Mouse (Mus musculus) cerebellum, adult (tissue): ENCODE measurements around the gene Lin52.
"Not testable (repeated sequence)": the region's sequence is repeated elsewhere in the genome, so short reads cannot be mapped to it uniquely, and the experiment has no call there.

Experiments
- ATAC-seq: cut with Nextera tagmentation; 2 replicates; pipeline ENCODE4 v1.9.2; 2017; ENCODE audit warnings: mild to moderate bottlenecking, moderate library complexity, mixed read lengths; ENCODE audit not compliant: insufficient number of reproducible peaks, low FRiP score, low TSS enrichment

Gene Lin52

GRCm38 (mm10) chr12:84531906-84532829, 80.9 kb downstream of the Lin52 start:
- ATAC-seq = no peak

DNA sequence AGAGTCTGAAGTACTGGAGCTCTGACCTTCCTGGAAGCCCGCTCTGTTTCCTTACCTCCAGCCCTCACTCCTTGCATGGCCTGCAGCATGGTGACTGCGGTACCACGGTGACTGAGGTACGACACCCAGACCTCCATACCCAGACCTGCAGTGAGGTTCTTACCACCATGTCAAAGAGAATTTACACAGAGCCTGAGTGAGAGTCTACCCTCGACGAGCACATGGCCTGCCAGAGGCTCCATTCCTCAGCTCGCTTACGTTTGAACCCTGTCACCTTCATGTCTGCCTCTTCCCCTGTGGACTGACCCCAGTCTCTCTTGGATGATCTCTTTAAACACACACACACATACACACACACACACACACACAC, 81.6 kb downstream of the Lin52 start:
- no peak for ATAC-seq

DNA sequence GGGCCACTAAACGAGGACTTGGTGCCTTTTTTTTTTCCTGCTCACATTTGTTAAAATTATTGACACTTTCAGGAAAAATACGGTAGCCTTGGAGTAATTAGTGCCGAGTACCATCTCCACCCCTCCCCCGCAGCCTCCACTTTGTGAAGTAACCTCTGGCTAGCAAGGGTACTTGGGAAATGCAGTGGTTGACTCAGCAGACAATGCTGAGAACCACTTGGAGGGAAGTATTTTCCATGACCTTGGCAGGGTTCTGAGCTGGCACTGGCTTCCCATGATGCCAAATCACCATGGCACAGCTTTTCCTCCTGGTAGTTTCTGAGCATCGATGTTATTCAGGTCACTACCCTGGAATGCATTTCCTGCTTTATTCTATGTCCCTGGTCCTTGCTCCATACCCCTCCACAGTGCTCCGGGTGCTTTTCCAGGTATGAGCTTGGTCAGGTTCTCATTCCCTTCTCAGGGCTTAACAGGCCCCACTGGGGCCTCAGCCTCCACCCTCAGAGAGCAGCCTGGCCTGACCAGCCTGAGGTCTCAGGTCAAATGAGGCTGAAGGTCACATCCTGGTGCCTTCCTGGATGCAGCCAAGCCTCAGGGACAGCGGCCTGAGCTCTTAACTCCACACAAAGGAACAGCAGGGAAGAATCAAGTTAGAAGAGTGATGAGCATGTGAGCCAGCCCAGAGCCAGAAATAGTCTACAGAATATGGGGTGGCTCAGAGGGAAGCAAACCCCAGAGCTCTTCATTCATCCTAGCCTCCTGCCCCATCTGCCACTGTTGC, 82.7 kb downstream of the Lin52 start:
- no peak for ATAC-seq

- ATAC-seq = not testable (repeated sequence)
Observed at GRCm38 (mm10) chr12:84539537-84539936, 88.3 kb downstream of the Lin52 start.

DNA sequence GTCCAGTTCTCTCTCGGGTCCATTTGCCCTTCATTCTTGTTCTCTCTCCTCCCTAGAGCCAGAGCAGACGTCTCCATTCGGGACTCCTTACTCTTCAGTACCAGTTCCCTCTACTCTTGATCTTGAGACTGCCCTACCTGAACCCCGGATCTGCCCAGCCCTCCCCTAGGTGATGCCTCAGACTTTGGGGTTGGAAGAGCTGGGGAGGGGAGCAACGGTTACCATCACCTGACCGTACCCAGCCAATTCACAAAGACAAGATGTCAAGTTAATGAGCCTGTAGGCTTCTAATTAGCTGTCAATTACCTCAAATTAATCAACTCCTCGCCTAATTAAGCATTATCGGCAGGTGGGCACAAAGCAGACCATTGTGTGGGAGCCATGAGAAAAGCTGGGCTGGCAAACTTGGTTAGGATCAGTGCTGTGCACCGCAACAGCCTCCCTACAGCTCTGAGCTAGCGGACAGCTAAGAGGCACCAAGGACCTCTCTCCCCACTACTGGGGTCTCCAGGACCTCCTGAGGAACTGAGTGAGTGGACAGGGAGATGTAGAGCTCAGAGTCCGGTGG, 90.3 kb downstream of the Lin52 start:
- ATAC-seq = no peak

- peak; percentile 91 for ATAC-seq
Observed at GRCm38 (mm10) chr12:84546028-84546427, 94.8 kb downstream of the Lin52 start.

DNA sequence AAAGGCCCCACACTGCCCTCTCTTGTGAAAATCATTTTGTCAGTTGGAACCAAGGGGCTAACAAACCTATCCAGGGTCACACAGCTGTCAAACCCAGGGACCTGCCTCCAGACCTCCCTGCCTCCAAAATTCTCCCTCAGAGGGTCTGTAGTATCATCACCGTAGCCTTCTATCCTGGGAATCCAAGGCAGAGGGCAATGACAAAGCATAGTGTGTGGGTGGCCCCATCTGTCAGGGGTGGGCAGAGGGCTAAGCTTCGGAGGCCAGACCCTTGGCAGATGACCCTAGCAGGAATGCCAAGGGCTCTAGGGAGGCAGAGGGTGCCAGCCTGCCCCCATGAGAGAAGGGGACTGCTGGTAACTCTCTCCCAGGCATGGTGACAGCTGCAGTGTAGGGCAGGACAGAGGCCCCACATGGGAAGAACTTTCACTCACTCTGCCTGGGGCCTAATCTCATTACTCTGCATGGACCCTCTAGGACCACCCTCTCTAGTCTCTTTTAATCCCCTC, 95.4 kb downstream of the Lin52 start:
- no peak for ATAC-seq

DNA sequence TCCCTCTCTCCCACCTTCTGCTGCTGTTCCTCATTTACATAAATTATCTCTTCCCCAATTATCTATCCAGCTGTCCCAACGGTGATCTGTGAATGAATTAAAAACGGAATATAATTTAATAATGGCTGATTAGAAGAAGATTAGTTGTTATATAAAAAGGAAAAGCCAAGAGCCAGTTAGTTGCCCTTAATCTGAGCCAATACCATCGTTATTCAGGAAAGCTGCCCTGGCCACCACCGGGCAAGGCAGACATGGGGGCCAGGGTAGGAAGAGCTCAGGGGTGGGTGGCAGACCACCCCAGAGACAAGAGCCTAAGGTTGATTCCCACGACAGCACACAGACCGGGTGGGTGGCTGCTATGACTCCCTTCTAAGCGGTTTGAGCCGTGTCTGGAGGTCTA, 97.0 kb downstream of the Lin52 start:
- ATAC-seq = no peak

DNA sequence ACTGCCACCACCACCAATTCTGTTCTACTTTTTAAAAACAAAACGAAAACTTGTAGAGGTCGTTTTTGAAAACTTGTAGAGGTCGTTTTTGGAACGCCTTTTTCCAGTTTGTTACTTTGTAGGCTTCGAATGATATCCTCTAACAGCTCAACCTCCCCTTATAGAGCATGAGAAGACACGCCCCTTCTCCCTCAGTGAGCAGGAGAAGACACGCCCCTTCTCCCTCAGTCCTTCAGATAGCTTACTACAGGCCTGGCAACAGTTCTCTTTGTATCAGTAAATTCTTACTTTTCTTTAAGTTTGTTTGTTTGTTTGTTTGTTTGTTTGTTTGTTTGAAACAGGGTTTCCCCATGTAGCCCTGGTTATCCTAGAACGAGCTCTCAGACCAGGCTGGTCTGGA, 104.0 kb downstream of the Lin52 start:
- ATAC-seq = no peak

DNA sequence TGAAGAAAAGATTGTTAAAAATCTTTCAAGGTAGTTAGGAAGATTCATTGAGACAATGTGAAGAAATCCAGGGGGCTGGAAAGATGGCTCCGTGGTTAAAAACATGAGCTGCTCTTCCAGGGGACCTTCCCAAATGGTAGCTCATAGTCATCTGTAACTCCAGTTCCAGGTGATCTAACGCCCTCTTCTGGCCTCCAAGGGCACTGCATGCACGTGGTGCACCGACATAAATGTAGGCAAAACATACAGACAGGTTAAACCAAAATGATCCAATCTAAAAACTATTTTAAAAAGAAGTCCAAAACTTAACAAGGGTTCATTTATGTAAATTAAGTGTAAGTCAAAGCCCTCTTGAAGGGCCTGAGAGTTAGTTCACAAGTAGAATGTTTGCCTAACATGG, 111.3 kb downstream of the Lin52 start:
- no peak for ATAC-seq

DNA sequence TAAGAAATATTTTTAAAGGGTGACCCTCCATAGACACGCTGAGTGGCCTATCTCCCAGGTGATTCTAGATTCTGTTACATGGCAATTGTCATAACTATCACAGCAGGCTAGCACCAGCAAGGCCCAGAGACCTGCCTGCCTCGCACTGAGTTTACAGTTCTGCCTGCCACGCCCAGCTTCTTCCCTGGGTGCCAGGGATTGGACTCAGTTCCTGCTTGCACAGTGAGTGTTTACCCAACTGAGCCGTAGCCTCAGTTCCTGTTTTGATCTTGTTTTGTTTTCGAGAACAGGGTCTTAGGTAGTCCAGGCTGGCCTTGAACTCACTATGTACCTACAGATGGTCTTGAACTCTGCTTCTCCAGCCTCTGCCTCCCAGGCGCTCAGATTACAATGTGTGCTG, 116.4 kb downstream of the Lin52 start:
- ATAC-seq = no peak

DNA sequence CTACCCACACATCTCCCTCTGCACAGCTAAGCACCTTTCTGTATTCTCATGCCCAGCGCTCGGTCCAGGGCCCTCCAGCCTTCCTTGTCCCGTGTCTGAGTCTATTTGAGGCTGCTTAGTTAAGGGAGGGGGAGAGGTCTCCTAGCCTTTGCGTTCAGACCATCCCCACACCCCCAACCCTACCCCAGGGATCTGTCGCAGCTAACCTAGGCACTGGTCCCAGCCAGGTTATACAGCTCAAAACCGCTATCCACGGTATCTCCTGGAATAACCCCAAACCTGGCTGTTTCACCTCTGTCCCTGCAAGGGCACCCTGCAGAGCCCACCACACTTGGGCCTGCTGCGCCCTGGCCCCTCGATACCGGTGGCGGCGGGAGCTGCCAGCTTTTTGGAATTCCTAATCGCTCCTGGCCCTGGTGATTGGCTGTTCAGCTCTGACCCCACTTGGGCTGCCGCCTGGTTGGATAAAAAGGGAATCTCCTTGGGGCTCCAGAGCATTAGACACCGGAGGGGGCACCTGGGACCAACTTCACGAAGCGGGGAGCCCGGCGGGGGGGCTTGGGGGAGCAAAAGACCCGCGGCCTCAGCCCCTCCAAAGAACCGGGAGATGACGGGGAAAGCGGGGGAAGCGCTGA, 118.2 kb downstream of the Lin52 start, which contains the start of gene Vsx2:
Vsx2 (plus strand) TSS at position 427 of the 635 bp plus-strand sequence.
- ATAC-seq = 0 out of 2 replicates have a peak, but pooled peaks have one; percentile 3

DNA sequence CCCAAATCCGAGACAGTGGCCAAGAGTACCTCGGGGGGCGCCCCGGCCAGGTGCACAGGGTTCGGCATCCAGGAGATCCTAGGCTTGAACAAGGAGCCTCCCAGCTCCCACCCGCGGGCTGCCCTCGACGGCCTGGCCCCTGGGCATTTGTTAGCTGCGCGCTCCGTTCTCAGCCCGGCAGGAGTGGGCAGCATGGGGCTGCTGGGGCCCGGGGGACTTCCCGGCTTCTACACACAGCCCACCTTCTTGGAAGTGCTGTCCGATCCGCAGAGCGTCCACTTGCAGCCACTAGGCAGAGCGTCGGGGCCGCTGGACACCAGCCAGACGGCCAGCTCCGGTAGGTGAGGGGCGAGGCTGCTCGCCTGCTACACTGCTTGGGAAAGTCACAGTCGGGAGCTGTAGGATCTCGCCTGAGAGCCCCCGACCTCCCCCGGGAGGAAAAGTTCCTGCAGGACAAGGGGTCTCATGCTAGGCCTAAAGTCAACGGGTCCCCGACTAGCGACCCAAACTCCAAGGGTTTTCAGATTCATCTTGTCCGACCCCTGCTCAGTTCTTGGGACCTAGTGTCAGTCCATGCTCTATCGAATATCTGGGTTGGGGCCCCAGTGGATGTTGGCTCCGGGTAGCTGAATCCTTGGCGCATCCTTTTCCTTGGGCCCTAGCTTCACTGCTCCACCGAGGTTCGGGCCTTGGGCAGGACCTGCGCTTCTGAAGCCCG, 118.9 kb downstream of the Lin52 start:
- ATAC-seq = no peak

- no peak for ATAC-seq
Observed at GRCm38 (mm10) chr12:84570694-84571415, 119.6 kb downstream of the Lin52 start.

- no peak for ATAC-seq
Observed at GRCm38 (mm10) chr12:84571466-84572340, 120.5 kb downstream of the Lin52 start.

GRCm38 (mm10) chr12:84572341-84572720, 121.1 kb downstream of the Lin52 start:
- no peak for ATAC-seq

GRCm38 (mm10) chr12:84573094-84573493, 121.9 kb downstream of the Lin52 start:
- ATAC-seq = no peak

- no peak for ATAC-seq
Observed at GRCm38 (mm10) chr12:84577768-84578439, 126.7 kb downstream of the Lin52 start.
